Mouse (Mus musculus) gastrocnemius, postnatal 4 days (tissue): ENCODE data around the gene Vsig2. TPM values are rescaled to one million over a fixed set of nuclear protein-coding genes. Genes with fewer than 3 reads are reported as not detected.

Experiments used
- DNase-seq, 2 experiments: peaks; one replicate each; pipeline ENCODE4 v3.0.0; 2021 to 2022; ENCODE audit warnings: low spot score in 2 of 2, mixed read lengths in 2 of 2
- long read RNA-seq, 2 experiments: library from polyadenylated mRNA; stranded (forward); transcript quantifications; one replicate each; pipeline ENCODE4 v2.0.0; 2021
- total RNA-seq, 2 experiments: library from RNA; stranded (reverse); gene quantifications; 2 replicates each; pipeline ENCODE4 v1.2.3; 2021

The Vsig2 gene
- 1 to 10 TPM; 2.9 to 6.8 TPM for total RNA-seq
- long read RNA-seq, experiment 1, partial matches to known transcripts, result 0 of 2 reads
- long read RNA-seq, experiment 1, other reads (novel, unspliced or antisense), result 2 of 2 reads
- long read RNA-seq, experiment 2, result 0 reads

GRCm38 (mm10) chr9:37539170-37540025 is at the start of gene Vsig2:
Vsig2 (plus strand) TSS chr9:37539255.
- DNase-seq, result no peak

- DNase-seq, result peak; percentile 36 to 58
Observed at GRCm38 (mm10) chr9:37489446-37490120, 49.5 kb upstream of the Vsig2 start.

- no peak for DNase-seq
Observed at GRCm38 (mm10) chr9:37495761-37496160, 43.3 kb upstream of the Vsig2 start.

- no peak for DNase-seq
Observed at GRCm38 (mm10) chr9:37496325-37496724, 42.7 kb upstream of the Vsig2 start.

GRCm38 (mm10) chr9:37500201-37500600 is 38.9 kb upstream of the Vsig2 start:
- DNase-seq, result no peak

GRCm38 (mm10) chr9:37501170-37501569 is 37.9 kb upstream of the Vsig2 start:
- no peak for DNase-seq

- DNase-seq, result no peak
Observed at GRCm38 (mm10) chr9:37504348-37504747, 34.7 kb upstream of the Vsig2 start.

- DNase-seq, result no peak
Observed at GRCm38 (mm10) chr9:37506023-37506422, 33.0 kb upstream of the Vsig2 start.

GRCm38 (mm10) chr9:37512097-37512496 is 27.0 kb upstream of the Vsig2 start:
- DNase-seq, result no peak

- DNase-seq, result no peak
Observed at GRCm38 (mm10) chr9:37514456-37514855, 24.6 kb upstream of the Vsig2 start.

GRCm38 (mm10) chr9:37517467-37517866 is 21.6 kb upstream of the Vsig2 start:
- no peak for DNase-seq

- no peak for DNase-seq
Observed at GRCm38 (mm10) chr9:37518991-37519390, 20.1 kb upstream of the Vsig2 start.

GRCm38 (mm10) chr9:37519995-37520394 is 19.1 kb upstream of the Vsig2 start:
- DNase-seq, result no peak

GRCm38 (mm10) chr9:37525461-37525860 is 13.6 kb upstream of the Vsig2 start:
- DNase-seq, result no peak

GRCm38 (mm10) chr9:37526443-37527395 is 12.3 kb upstream of the Vsig2 start:
- no peak for DNase-seq

GRCm38 (mm10) chr9:37527396-37528224 is 11.4 kb upstream of the Vsig2 start, which contains the start of gene Esam:
Esam (plus strand) TSS chr9:37528078.
- peak in 1 of 2 experiments; percentile 46 for DNase-seq

- DNase-seq, result no peak
Observed at GRCm38 (mm10) chr9:37528225-37528970, 10.7 kb upstream of the Vsig2 start.

GRCm38 (mm10) chr9:37530031-37530887 is 8.8 kb upstream of the Vsig2 start:
- peak in 1 of 2 experiments; percentile 47 for DNase-seq
